Mouse (Mus musculus) left cerebral cortex, adult 8-10 months (tissue): Measurements from ENCODE around the gene Mpv17. TPM values are rescaled to one million over a fixed set of nuclear protein-coding genes. Genes with fewer than 3 reads are reported as not detected.

Experiments
- DNase-seq, 2 experiments: peaks; one replicate each; pipeline ENCODE4 v3.0.0; 2022; ENCODE audit warnings: low spot score in 2 of 2
- total RNA-seq, 4 experiments: library from RNA; stranded (reverse); gene quantifications; 2 replicates each; pipeline ENCODE4 v1.2.4; 2022

Gene Mpv17
- total RNA-seq, 4 experiments from 2014 or later, result 44.3 to 56.1 (median 49.9) TPM

- no peak for DNase-seq
Observed at GRCm38 (mm10) chr5:31110781-31111180, 43.3 kb downstream of the Mpv17 start.

DNA sequence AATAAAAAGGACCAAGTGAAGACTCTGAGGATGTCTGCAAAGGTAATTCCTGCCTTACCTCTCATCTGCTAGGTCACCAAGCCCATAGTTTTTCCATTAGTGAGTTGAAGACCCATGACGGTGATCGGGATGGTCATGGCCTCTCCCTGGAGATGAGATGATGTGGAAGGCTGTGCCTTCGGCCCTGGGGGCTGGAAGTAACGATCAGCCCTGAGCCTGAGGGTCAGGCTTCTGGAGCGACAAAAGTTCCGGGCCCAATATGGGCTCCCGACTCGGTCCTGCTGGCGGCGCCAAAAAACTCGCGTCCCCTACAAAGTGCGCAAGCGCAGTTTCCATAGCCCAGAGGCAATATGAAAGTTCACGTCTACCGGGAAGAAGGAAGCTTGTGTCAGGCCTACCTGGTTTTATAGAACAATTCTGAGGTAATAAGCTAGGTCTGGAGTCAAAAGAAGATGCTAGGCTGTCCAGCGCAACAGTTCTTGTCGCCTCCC, 46.0 kb downstream of the Mpv17 start, which contains the start of gene Slc30a3:
Gene Slc30a3, minus strand, starts transcription at position 238 of the 491 bp plus-strand sequence.
- no peak for DNase-seq

DNA sequence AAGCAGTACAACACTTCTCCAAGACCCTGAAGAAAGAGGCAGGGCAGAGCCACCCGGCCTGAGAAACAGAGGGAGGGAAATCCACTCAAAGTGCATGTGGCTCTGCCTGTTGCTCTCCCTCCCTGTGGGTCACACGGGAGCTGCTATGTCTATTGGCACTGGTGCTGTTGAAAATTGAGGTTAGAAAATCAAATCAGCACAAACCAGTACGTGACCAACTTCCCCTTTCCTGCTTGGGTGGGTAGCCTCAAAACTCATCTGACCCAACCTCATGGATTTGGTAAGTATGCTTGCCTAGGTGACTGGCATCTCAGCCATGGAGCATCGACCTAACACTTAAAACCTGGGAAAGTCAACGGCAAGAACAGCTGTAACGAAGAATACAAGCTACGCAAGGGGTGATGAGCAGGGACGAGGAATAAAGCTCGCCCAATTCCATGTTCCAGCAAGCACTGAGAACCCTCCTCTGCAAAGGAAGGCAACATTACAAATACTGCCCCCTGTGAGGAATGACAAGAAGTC, 48.2 kb downstream of the Mpv17 start, which contains the start of gene Dnajc5g:
Gene Dnajc5g, plus strand, starts transcription at position 472 of the 522 bp plus-strand sequence.
- no peak for DNase-seq

DNA sequence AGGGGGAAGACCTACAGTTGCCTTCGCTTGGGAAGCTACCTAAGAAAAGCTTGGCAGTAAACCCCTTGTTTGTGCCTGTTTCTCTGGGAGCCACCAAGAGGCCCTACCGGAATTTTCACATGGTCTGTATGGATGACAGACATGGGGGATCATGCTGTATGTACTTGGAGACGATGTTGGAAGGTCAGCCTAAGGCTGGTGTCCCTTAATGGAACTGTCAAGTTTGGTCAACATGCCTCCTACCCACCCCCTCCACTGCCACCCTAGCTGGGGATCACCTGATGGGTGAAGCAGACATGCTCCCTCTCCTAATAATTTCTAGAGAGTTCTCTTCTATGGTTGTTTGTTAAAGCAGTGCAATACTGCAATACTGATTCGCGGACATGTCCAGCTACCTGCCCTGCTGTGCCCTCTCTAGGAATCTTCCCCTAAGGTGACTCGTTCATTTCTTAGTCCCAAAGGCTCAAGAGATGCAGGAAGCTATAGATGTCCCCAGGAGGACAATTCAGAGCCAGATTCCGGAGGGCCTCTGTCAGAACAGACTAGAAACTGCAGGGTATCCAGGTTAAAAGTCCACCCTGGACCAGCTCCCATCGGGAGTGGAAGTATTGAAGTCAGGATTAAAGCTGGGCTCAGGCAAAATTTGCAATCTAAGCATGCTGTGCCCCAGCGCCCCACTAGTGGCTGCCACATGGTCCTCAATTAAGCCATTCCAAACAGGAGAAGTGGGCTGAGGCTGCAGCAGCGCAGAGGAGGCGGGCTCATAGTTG, 58.2 kb downstream of the Mpv17 start:
- DNase-seq, result no peak

- DNase-seq, result no peak
Observed at GRCm38 (mm10) chr5:31094799-31095691, 59.0 kb downstream of the Mpv17 start.

DNA sequence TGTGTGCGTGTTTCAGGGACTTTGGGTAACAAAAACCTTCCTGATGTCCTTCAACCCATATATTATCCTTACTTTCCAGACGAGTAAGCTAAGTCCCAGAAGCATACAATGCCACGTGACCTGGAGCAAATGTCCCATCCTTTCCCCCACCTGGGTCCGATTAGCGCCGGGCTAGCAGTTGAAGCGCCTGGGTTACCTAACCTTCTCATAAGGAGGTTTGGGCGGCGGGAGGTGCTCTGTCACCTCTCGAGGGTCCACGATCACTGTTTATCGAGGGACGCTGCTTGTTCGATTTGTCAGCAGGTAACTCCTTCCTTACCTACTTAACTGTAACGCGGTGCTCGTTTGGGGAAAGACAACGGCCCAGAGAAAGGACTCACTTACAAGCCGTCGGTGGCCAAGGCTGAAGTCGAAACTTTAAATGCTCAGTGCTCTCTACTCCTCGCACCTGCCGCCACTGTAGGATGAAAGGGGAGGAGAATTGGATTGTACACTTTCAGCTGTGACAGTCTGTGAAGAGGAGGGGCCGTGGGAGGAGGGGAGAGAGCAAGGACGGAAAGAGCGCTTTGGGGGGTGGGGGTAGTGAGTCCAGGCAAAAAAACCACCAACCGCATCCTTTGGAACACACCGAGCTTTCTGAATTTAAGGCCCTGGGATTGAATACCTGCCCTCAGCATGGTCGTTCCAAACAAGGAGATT, 59.8 kb downstream of the Mpv17 start:
- DNase-seq, result no peak

- peak in 1 of 2 experiments; percentile 69 for DNase-seq
Observed at GRCm38 (mm10) chr5:31093151-31094041, 60.7 kb downstream of the Mpv17 start.

DNA sequence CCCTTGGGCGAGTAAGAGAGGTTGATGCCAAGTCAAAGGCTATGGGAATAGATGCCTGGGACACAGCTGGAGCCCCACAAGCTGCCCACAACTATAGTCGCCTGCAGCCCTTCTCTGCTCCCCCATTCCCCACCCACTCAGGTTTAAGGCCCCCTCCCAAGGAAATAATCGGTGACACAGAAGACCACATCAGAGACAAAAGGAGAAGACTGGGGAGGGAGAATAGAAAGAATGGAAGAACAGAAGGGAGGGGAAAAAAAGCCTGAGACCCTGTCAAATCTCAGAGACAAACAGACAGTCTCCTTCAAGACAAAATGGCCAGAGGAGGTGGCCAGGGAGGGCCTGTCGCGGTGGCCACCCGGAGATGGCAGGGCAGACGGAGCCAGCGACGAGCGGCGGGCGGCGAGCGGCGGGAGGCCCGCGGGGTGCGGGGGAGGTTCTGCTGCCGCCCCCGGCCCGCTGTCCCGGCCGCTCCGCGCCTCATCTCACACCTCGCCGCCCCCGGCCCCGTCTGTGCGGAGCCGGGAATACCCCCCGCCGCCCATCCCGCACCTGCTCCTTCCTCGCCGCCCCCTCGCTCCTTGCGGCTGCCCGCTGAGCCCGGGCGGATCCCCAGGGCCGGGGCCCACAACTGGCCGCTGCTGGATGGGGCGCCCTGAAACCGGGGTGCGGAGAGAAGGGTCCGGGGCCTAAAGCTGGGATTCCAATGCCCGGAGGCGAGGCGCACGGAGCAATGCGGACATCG, 61.6 kb downstream of the Mpv17 start:
- DNase-seq, result peak in 1 of 2 experiments; percentile 70

Other genes with a start within 250 kb of the Mpv17 start
- 100 to 1,000 TPM in 1 of 4 experiments, 10 to 100 TPM in 3; 86.3 to 105 (median 90.6) TPM for gene Ost4, start 246.5 kb downstream of the Mpv17 start, total RNA-seq
- 1 to 10 TPM; 2.3 to 4.2 (median 2.8) TPM for gene Emilin1, start 240.8 kb downstream of the Mpv17 start, total RNA-seq
- 10 to 100 TPM; 16.2 to 21.5 (median 18.9) TPM for gene Khk, start 232.8 kb downstream of the Mpv17 start, total RNA-seq
- 10 to 100 TPM; 23.9 to 28.0 (median 27.1) TPM for gene Cgref1, start 208.7 kb downstream of the Mpv17 start, total RNA-seq
- gene Preb, start 193.9 kb downstream of the Mpv17 start, total RNA-seq, result 100 to 1,000 TPM; 114 to 135 (median 128) TPM
- gene Tcf23, start 185.6 kb downstream of the Mpv17 start, total RNA-seq, result under 1 TPM; 0.12 to 0.27 (median 0.16) TPM
- gene Atraid, start 105.9 kb downstream of the Mpv17 start, total RNA-seq, result 10 to 100 TPM; 77.1 to 86.3 (median 80.2) TPM
- gene Slc5a6, start 105.3 kb downstream of the Mpv17 start, total RNA-seq, result 10 to 100 TPM; 16.1 to 22.2 (median 20.6) TPM
- gene Cad, start 99.5 kb downstream of the Mpv17 start, total RNA-seq, result 10 to 100 TPM; 16.8 to 28.5 (median 20.1) TPM
- not detected for gene Dnajc5g, start 48.0 kb downstream of the Mpv17 start, total RNA-seq
- 100 to 1,000 TPM; 102 to 124 (median 110) TPM for gene Slc30a3, start 46.0 kb downstream of the Mpv17 start, total RNA-seq
- gene Trim54, start 37.5 kb downstream of the Mpv17 start, total RNA-seq, result 1 to 10 TPM in 2 of 4 experiments, under 1 TPM in 2; 0.50 to 2.0 (median 1.1) TPM
- gene Ucn, start 15.4 kb downstream of the Mpv17 start, total RNA-seq, result 1 to 10 TPM in 1 of 4 experiments, not detected in 3; 2.3 TPM
- gene Gm29609, start 25.7 kb upstream of the Mpv17 start, total RNA-seq, result 1 to 10 TPM; 1.8 to 6.0 (median 2.5) TPM
- gene Gtf3c2, start 25.9 kb upstream of the Mpv17 start, total RNA-seq, result 10 to 100 TPM; 49.8 to 65.0 (median 58.1) TPM
- gene Snx17, start 39.0 kb upstream of the Mpv17 start, total RNA-seq, result 10 to 100 TPM; 80.7 to 85.0 (median 83.6) TPM
- gene Eif2b4, start 39.2 kb upstream of the Mpv17 start, total RNA-seq, result 10 to 100 TPM; 30.1 to 37.0 (median 36.1) TPM
- 10 to 100 TPM; 24.1 to 31.4 (median 28.4) TPM for gene Zfp513, start 48.1 kb upstream of the Mpv17 start, total RNA-seq
- 10 to 100 TPM; 64.9 to 77.9 (median 75.5) TPM for gene Ppm1g, start 66.4 kb upstream of the Mpv17 start, total RNA-seq
- 10 to 100 TPM; 85.2 to 91.1 (median 87.6) TPM for gene Nrbp1, start 86.6 kb upstream of the Mpv17 start, total RNA-seq
- under 1 TPM in 2 of 4 experiments, not detected in 2; 0.74 to 0.89 TPM for gene Gm9970, start 87.0 kb upstream of the Mpv17 start, total RNA-seq
- 1 to 10 TPM; 1.5 to 3.6 (median 2.5) TPM for gene Krtcap3, start 97.4 kb upstream of the Mpv17 start, total RNA-seq
- gene Ift172, start 136.9 kb upstream of the Mpv17 start, total RNA-seq, result 10 to 100 TPM; 75.0 to 98.2 (median 83.8) TPM
- gene Fndc4, start 141.8 kb upstream of the Mpv17 start, total RNA-seq, result 100 to 1,000 TPM; 132 to 144 (median 133) TPM
- gene Gckr, start 143.2 kb upstream of the Mpv17 start, total RNA-seq, result under 1 TPM in 2 of 4 experiments, not detected in 2; 0.11 to 0.44 TPM